Mouse (Mus musculus): ENCODE measurements around the gene Pex11g. TPM values are rescaled to one million over a fixed set of nuclear protein-coding genes. Genes with fewer than 3 reads are reported as not detected.

Pex11g gene
- 5.8 TPM for polyA plus RNA-seq (2017; shearing (Covaris generic))

DNA sequence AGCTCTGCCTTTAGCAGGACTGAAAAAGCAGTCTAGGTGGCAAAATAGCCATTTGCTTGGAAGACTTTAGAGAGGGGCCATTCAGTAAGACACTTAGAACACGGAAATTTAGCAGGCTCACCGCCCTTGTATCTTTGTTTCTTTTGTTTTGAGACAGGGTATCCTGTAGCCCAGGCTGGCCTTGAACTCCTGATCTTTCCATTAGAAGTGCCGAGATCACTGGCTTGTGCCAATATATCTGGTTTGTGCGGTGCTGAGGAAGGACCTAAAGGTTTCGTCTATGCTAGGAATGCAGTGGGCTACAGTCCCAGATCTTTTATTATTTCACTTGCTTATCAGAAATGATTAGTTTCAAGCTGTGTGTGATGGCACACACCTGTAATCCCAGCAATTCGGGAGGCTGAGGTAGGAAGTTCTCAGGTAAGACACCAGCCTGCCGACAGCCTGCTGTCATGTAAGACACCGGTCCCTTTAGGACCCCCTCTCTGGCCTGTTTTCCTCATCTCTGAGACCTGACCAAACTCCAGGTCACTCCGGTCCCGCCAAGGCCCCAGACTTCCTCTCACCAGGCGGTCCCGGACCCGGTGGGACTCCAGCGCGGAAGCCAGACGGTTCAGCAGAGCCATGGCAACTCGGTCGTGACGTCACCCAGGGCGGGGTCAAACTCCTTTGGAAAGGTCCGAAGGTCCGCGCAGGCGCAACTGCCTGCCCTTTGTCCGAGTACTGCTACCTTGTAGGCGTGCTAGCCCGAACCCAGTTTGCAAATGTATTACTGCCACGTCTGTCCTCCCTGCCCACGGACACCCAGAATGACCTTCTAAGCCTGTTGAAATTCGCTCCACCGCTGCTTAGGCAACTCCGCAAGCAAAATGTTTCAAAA, at the start of gene Pex11g:
Pex11g (minus strand) TSS at position 675 of the 880 bp plus-strand sequence.

GRCm38 (mm10) chr8:3515260-3515671, 47.8 kb upstream of the Pex11g start, which contains the start of gene Pnpla6:
Pnpla6 (plus strand) TSS chr8:3515384.

DNA sequence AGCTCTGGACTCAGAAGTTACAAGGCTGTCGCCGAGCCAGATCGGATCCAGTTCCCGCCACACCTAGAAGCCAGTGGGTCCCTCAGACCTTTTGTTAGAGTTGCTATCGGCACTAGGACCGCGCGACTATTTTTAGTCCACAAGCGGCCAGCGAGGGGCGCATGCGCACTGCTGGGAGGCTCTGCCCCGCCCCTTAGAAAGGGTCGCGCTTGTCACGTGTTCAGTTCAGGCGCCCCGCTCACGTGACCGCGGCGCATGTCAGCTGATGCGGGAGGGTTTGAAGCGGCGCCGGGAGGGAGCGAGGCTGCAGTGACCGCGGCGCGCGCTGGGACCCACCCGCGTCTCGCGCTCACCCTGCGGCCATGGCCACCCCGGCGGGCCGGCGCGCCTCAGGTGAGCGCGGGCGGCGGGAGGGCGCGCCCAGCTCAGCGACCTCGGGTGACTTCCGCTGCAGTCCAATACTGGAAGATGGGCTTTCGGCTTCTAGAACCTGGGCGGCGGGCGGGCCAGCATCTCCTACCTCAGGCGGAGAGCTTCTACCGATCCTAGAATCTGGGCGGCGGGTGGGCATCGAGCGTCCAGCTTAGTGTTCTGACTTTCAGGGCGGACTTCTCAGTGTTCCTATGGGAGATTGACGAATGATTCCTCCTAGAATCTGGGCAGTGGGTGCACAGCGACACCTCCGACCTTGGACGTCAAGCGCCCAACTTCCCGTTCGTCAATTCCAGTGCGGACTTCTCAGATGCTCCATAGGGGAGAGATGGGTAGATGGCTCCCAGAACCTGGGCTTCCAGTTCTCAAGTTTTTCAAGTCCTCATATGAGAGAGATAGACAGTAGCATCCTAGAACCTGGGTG, 33.0 kb upstream of the Pex11g start, which contains the start of gene Mcoln1:
Mcoln1 (plus strand) TSS at position 223 of the 856 bp plus-strand sequence.

DNA sequence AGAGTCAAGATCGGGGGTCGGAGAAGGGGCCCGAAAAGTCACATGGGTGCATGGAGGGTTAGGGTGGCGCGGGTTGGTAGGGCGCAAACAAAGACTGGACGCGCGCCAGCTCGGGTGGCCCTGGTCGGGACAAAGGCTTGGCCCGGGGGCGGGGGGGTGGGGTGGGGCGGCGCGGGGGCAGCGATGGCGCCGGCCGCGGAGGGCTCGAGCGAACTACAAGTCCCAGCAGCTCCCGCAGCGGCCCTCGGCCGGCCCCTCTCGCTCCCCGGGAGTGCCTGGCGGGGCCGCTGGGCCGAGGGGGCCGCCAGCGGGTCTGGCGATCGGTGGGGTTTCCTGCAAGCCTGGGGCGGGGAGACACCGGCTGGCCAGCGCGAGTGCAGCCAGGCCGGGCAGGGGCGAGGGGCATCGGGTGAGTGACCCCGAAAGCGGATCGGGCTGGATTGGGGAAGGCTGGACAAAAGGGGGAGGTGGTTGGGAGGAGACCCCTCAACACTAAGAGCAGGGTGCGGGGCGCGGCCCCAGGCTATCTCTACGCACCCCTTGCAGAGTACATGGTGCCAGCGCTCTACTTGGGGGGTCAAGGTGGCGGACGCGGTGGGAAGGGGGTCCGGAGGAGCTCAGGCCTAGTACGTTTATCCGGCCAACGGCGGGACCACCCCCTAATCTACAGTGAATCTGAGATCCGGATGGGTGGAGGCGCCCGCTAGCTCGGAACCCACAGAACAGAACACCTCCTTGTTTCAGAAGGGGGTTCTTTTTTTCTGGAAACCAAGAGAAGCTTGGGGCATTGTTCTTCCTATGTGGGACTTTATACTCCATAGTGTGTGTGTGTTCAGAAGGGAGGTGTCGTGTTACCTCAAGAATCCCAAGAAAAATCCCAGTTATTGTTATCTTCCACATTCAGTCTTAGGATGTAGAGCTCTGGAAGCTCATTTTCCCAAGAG, 25.7 kb upstream of the Pex11g start, which contains the start of gene Zfp358:
Zfp358 (plus strand) TSS at position 238 of the 944 bp plus-strand sequence.

GRCm38 (mm10) chr8:3470562-3470961, 3.1 kb upstream of the Pex11g start, which contains the start of gene Tex45:
Tex45 (plus strand) TSS chr8:3470862.

Other genes starting within 250 kb of the Pex11g start
- 27.1 TPM for gene Insr, start 188.1 kb downstream of the Pex11g start, polyA plus RNA-seq (2017; shearing (Covaris generic))
- gene A430078G23Rik, start 114.3 kb downstream of the Pex11g start, polyA plus RNA-seq (2017; shearing (Covaris generic)) = 75.6 TPM
- gene Arhgef18, start 74.7 kb downstream of the Pex11g start, polyA plus RNA-seq (2017; shearing (Covaris generic)) = 51.8 TPM
- not detected for gene Tex45, start 3.2 kb upstream of the Pex11g start, polyA plus RNA-seq (2017; shearing (Covaris generic))
- 3.2 TPM for gene Zfp358, start 25.5 kb upstream of the Pex11g start, polyA plus RNA-seq (2017; shearing (Covaris generic))
- 31.9 TPM for gene Mcoln1, start 32.8 kb upstream of the Pex11g start, polyA plus RNA-seq (2017; shearing (Covaris generic))
- gene Pnpla6, start 47.7 kb upstream of the Pex11g start, polyA plus RNA-seq (2017; shearing (Covaris generic)) = 65.1 TPM
- gene C330021F23Rik, start 100.3 kb upstream of the Pex11g start, polyA plus RNA-seq (2017; shearing (Covaris generic)) = not detected
- not detected for gene Camsap3, start 119.6 kb upstream of the Pex11g start, polyA plus RNA-seq (2017; shearing (Covaris generic))
- gene Xab2, start 153.6 kb upstream of the Pex11g start, polyA plus RNA-seq (2017; shearing (Covaris generic)) = 119 TPM
- 134 TPM for gene Pet100, start 153.9 kb upstream of the Pex11g start, polyA plus RNA-seq (2017; shearing (Covaris generic))
- gene Pcp2, start 157.9 kb upstream of the Pex11g start, polyA plus RNA-seq (2017; shearing (Covaris generic)) = 0.40 TPM
- gene Stxbp2, start 163.3 kb upstream of the Pex11g start, polyA plus RNA-seq (2017; shearing (Covaris generic)) = 238 TPM
- gene Retn, start 188.1 kb upstream of the Pex11g start, polyA plus RNA-seq (2017; shearing (Covaris generic)) = not detected
- gene Mcemp1, start 198.1 kb upstream of the Pex11g start, polyA plus RNA-seq (2017; shearing (Covaris generic)) = not detected
- not detected for gene Fcor, start 204.7 kb upstream of the Pex11g start, polyA plus RNA-seq (2017; shearing (Covaris generic))
- gene Trappc5, start 208.6 kb upstream of the Pex11g start, polyA plus RNA-seq (2017; shearing (Covaris generic)) = 39.1 TPM
- gene Fcer2a, start 226.5 kb upstream of the Pex11g start, polyA plus RNA-seq (2017; shearing (Covaris generic)) = 0.37 TPM

Measured in activated CD4-positive, CD25-positive, alpha-beta regulatory T cell, adult 9 weeks (primary cell).